Mouse (Mus musculus): Measurements from ENCODE around the gene Ndufa11. TPM values are rescaled to one million over a fixed set of nuclear protein-coding genes. Genes with fewer than 3 reads are reported as not detected.

Ndufa11 gene
- 126 and 130 TPM in 2 replicates for polyA plus RNA-seq (2012; rRNA removed)

DNA sequence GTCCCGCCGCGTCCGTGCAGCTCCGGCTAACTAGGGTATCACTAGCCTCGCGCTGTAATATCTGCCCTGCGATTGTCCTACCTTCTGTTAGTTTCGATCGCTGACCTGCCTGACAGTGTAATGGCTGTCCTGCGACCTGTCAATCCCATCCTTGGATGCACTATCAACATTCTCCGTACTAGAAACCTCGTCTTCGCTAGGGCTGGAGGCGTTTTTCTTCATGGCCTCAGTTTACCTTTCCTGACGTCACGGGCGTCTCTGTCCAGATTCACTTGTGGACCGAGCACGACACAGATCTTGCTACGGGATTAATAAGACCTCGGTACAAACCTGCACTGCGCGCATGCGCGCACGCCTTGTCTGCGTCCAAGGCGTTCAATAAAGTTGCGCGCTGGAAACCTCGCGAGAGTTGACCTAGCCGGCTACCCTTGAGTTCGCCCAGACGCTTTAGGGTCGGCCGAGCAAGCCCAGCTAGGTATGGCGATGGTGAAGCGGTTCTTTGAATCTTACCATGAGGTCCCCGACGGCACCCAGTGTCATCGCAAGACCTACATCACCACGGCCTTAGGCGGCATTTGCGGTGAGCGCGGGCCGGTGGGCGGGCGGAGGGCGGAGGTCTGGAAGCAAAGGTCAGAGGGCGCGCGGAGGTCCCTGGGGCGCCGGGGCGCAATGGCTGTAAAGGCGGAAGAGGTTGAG is at the start of gene Ndufa11, which contains the start of gene Vmac:
Gene Ndufa11, plus strand, starts transcription at position 405 of the 696 bp plus-strand sequence.
Gene Vmac, minus strand, starts transcription at position 660 of the 696 bp plus-strand sequence.

GRCm38 (mm10) chr17:56672941-56673646 is 44.5 kb upstream of the Ndufa11 start, which contains the start of gene Ranbp3:
Gene Ranbp3, plus strand, starts transcription at chr17:56673294.

GRCm38 (mm10) chr17:56757416-56758123 is 40.0 kb downstream of the Ndufa11 start, which contains the start of gene Nrtn:
Gene Nrtn, minus strand, starts transcription at chr17:56757530.

DNA sequence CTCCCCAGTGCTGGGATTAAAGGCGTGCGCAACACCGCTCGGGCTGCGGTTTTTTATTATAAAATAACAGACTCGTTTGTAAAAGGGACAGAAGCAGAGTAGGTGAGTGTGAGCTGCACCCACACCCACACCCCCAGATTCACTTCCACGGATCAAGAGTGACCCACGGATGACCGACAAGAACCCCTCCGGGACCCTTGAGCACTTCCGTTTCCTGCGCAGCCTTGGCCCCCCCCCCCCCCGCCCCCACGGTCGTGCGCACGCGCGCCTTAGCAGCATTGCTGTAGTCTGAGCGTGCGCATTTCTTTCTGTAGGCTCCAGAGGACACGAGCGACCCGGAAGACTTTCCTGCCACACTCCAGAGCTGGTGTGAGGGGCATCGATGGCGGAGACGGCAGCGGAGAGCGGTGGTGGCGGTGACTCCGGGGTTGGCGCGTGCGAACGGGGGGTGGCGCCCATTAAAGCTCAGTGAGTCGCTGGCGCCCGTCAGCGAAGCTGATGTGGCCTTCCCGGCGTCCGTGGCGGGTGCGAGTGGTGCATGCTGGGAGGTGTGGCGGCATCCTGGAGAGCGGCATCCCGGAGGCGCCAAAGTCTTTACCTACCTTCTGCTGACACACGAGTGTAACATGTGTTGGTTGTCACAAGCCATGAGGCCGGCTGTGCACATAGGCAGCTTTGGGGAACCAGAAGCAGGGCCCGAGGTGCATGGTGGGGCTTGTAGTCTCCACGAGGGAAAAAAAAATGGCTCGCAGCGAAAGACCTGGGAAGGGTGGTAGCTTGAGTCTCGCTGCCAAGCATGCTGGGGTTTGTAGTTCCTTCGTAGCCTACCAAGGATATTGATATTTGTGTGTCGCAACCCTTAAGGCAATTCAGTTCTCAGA is 47.1 kb downstream of the Ndufa11 start, which contains the start of gene Dus3l:
Gene Dus3l, plus strand, starts transcription at position 284 of the 881 bp plus-strand sequence.

DNA sequence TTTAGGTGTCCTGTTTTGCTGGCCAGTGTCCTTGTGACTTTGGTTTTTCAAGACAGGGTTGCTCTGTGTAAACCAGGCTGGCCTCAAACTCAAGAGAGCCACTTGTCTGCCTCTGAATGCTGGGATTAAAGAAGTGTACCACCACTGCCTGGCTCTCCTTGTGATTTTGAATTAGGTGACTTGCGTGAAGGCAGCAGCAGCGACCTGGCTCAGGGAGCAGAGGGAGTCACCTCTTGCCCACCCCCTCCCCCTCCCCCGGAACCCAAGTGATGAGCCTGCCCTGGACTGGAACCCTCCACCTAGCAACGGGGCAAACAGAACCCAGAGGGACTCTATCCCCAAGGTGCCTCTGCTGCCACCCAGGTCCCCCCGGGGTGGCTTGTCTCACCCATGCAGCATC is 52.4 kb downstream of the Ndufa11 start, which contains the start of gene Prr22:
Gene Prr22, plus strand, starts transcription at position 301 of the 400 bp plus-strand sequence.

Other genes with a start within 250 kb of the Ndufa11 start
- 15.9 and 17.3 TPM in 2 replicates for gene Ptprs, start 241.3 kb upstream of the Ndufa11 start, polyA plus RNA-seq (2012; rRNA removed)
- gene Znrf4, start 205.3 kb upstream of the Ndufa11 start, polyA plus RNA-seq (2012; rRNA removed), result not detected in 2 replicates
- gene Gm20219, start 163.4 kb upstream of the Ndufa11 start, polyA plus RNA-seq (2012; rRNA removed), result 0.30 and 0.31 TPM in 2 replicates
- 26.2 and 32.8 TPM in 2 replicates for gene Safb2, start 133.2 kb upstream of the Ndufa11 start, polyA plus RNA-seq (2012; rRNA removed)
- 30.5 and 36.2 TPM in 2 replicates for gene Safb, start 132.9 kb upstream of the Ndufa11 start, polyA plus RNA-seq (2012; rRNA removed)
- 112 and 130 TPM in 2 replicates for gene 2410015M20Rik, start 108.0 kb upstream of the Ndufa11 start, polyA plus RNA-seq (2012; rRNA removed)
- gene Rpl36, start 104.4 kb upstream of the Ndufa11 start, polyA plus RNA-seq (2012; rRNA removed), result 2,016 and 2,146 TPM in 2 replicates
- 49.0 and 55.3 TPM in 2 replicates for gene Lonp1, start 90.9 kb upstream of the Ndufa11 start, polyA plus RNA-seq (2012; rRNA removed)
- 0.78 and 0.80 TPM in 2 replicates for gene Catsperd, start 89.6 kb upstream of the Ndufa11 start, polyA plus RNA-seq (2012; rRNA removed)
- 29.8 and 33.2 TPM in 2 replicates for gene Ranbp3, start 44.5 kb upstream of the Ndufa11 start, polyA plus RNA-seq (2012; rRNA removed)
- gene Vmac, start 255 bp downstream of the Ndufa11 start, polyA plus RNA-seq (2012; rRNA removed), result 3.6 and 3.7 TPM in 2 replicates
- 1.1 and 1.3 TPM in 2 replicates for gene Nrtn, start 39.8 kb downstream of the Ndufa11 start, polyA plus RNA-seq (2012; rRNA removed)
- 13.6 and 16.6 TPM in 2 replicates for gene Dus3l, start 47.0 kb downstream of the Ndufa11 start, polyA plus RNA-seq (2012; rRNA removed)
- 0.54 and 0.63 TPM in 2 replicates for gene Prr22, start 52.5 kb downstream of the Ndufa11 start, polyA plus RNA-seq (2012; rRNA removed)
- gene Rfx2, start 113.2 kb downstream of the Ndufa11 start, polyA plus RNA-seq (2012; rRNA removed), result 4.3 and 5.1 TPM in 2 replicates
- not detected in 2 replicates for gene Acsbg2, start 156.7 kb downstream of the Ndufa11 start, polyA plus RNA-seq (2012; rRNA removed)
- 0.02 and 0.04 TPM in 2 replicates for gene 1700061G19Rik, start 157.7 kb downstream of the Ndufa11 start, polyA plus RNA-seq (2012; rRNA removed)
- 8.8 and 11.0 TPM in 2 replicates for gene Mllt1, start 217.6 kb downstream of the Ndufa11 start, polyA plus RNA-seq (2012; rRNA removed)

Data from liver, embryonic 18 days (tissue).